Mouse (Mus musculus): ENCODE data around the gene Alox12e.

The Alox12e gene

GRCm38 (mm10) chr11:70297405-70297804 lies 25.0 kb downstream of the Alox12e start:
- no peak for TF ChIP-seq GATA4 (IDR thresholded peaks at IDR 0.05; ENCODE audit: insufficient replicate concordance, low read length)

GRCm38 (mm10) chr11:70293881-70294280 lies 28.5 kb downstream of the Alox12e start:
- TF ChIP-seq GATA4 (IDR thresholded peaks at IDR 0.05; ENCODE audit: insufficient replicate concordance, low read length) = no peak

- no peak for TF ChIP-seq GATA4 (IDR thresholded peaks at IDR 0.05; ENCODE audit: insufficient replicate concordance, low read length)
Measured at GRCm38 (mm10) chr11:70291235-70291634, 31.2 kb downstream of the Alox12e start.

GRCm38 (mm10) chr11:70289236-70289635 lies 33.2 kb downstream of the Alox12e start:
- TF ChIP-seq GATA4 (IDR thresholded peaks at IDR 0.05; ENCODE audit: insufficient replicate concordance, low read length) = no peak

GRCm38 (mm10) chr11:70288102-70288501 lies 34.3 kb downstream of the Alox12e start:
- no peak for TF ChIP-seq GATA4 (IDR thresholded peaks at IDR 0.05; ENCODE audit: insufficient replicate concordance, low read length)

GRCm38 (mm10) chr11:70285686-70286085 lies 36.7 kb downstream of the Alox12e start:
- no peak for TF ChIP-seq GATA4 (IDR thresholded peaks at IDR 0.05; ENCODE audit: insufficient replicate concordance, low read length)

- no peak for TF ChIP-seq GATA4 (IDR thresholded peaks at IDR 0.05; ENCODE audit: insufficient replicate concordance, low read length)
Measured at GRCm38 (mm10) chr11:70284757-70285156, 37.7 kb downstream of the Alox12e start.

GRCm38 (mm10) chr11:70283666-70284065 lies 38.8 kb downstream of the Alox12e start:
- TF ChIP-seq GATA4 (IDR thresholded peaks at IDR 0.05; ENCODE audit: insufficient replicate concordance, low read length) = no peak

- no peak for TF ChIP-seq GATA4 (IDR thresholded peaks at IDR 0.05; ENCODE audit: insufficient replicate concordance, low read length)
Measured at GRCm38 (mm10) chr11:70280441-70280840, 42.0 kb downstream of the Alox12e start.

GRCm38 (mm10) chr11:70278961-70279360 lies 43.5 kb downstream of the Alox12e start:
- no peak for TF ChIP-seq GATA4 (IDR thresholded peaks at IDR 0.05; ENCODE audit: insufficient replicate concordance, low read length)

- TF ChIP-seq GATA4 (IDR thresholded peaks at IDR 0.05; ENCODE audit: insufficient replicate concordance, low read length) = no peak
Measured at GRCm38 (mm10) chr11:70271641-70272040, 50.8 kb downstream of the Alox12e start.

- TF ChIP-seq GATA4 (IDR thresholded peaks at IDR 0.05; ENCODE audit: insufficient replicate concordance, low read length) = no peak
Measured at GRCm38 (mm10) chr11:70266405-70266804, 56.0 kb downstream of the Alox12e start.

- TF ChIP-seq GATA4 (IDR thresholded peaks at IDR 0.05; ENCODE audit: insufficient replicate concordance, low read length) = no peak
Measured at GRCm38 (mm10) chr11:70265819-70266218, 56.6 kb downstream of the Alox12e start.
